Mouse (Mus musculus) adrenal gland, adult 10 weeks (tissue): ENCODE results near the gene Olfr1222. TPM values are rescaled to one million over a fixed set of nuclear protein-coding genes. Genes with fewer than 3 reads are reported as not detected.

Experiments used
- polyA plus RNA-seq: library from polyadenylated mRNA; stranded (reverse); fragments of 350-450 nt; fragmentation: Illumina TruSeq; extraction: RNeasy Lipid Tissue Mini Kit (QIAGEN cat#74804); gene quantifications from one replicate; pipeline ENCODE4 v1.2.3, GENCODE M21; 2014; ENCODE audit warnings: low read depth, low replicate concordance

Olfr1222 gene
- not detected for polyA plus RNA-seq

DNA sequence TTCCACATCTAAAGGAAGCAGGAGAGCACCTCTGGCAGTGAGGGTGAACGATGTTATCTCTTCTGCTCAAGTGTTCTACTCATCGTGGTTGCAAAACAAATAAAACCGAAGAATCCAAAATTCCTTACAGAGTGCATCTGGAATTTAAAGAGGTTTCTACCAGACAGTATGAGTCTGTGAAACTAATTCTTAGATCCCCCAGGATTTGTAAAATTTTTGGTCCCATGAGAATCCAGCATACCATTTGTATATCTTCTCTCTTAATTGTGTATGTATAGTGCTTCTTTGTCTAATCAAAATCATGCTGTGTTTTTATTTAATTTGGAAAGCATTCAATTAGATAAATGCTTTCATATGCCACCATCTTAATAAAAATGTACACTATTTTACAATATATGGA, at the start of gene Olfr1222:
TSS of gene Olfr1222 (minus strand) at position 101 of the 400 bp plus-strand sequence.

DNA sequence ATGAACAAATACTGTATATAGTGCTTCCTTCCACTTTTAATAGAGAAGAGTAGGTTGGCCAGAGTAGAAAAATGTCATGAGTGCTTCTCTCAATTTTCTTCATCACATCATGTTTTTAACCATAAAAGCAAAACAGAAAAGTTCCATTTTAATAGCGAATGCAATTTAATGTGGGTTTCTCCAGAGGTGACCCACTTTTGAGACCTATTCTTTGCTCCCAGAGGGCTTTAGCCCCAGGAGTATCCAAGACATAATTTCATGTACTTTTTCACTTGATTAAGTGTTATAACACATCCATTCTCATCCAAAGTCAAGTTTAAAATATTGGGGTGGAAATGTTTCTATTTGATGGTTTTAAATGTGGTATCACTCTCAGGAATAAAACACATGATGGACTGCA, 41.7 kb upstream of the Olfr1222 start, which contains the start of gene Olfr1225:
TSS of gene Olfr1225 (minus strand) at position 101 of the 400 bp plus-strand sequence.

DNA sequence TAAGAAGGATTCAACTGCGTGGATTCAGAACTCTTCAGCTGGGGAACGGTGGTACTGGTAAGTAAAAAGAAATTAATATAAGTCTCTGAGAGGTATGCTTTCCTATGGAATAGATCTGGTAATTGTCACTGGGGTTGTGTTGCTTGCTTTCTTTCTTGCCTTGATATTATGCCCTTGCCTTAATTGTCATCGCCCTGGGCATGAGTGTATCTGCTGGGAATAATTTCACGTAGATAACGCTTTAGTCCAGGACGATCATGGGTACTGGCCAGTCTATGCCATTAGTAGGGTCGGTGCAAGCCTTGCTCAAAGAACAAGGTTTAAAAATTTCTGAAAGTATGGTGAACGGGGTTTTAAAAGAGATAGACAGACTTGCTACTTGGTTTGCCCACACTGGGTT, 31.1 kb upstream of the Olfr1222 start, which contains the start of gene Olfr1224-ps1:
TSS of gene Olfr1224-ps1 (minus strand) at position 101 of the 400 bp plus-strand sequence.

DNA sequence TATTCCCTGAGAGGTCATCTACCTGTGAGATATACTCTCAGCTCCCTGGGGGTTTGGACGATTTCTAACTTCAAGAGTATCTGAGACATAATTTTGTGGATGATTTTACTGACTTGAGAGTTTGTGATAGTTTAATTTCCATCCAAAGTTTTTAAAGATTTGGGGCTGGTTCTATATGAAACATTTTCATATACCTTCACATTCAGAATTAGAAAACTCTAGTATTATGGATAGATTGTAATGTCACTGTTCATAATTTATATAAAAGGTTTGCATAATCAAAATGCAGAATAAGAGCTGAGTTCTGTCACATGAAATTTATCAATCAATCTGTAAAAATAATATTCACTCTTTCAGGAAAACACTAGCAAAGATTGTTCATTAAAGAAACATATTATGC, 18.6 kb upstream of the Olfr1222 start, which contains the start of gene Olfr1223:
TSS of gene Olfr1223 (minus strand) at position 101 of the 400 bp plus-strand sequence.

DNA sequence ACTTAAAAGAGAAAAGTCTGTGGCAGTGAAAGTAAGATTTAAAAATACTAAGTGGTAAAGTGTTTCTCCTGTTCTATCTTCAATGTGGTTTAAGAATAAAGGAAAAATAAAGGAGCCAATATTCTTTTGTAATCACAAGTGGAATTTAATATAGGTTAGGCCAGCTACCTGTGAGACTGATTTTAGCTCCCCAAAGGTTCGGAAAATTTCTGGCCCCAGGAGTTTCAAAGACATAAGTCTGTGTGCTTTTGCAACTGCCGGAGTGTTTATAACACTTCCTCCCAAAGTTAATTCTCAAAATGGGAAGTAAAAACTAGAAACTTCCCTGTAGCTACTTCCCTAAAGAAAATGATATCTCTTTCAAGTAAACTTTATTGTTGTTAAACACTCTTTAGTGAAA, 15.7 kb downstream of the Olfr1222 start, which contains the start of gene Olfr1221:
TSS of gene Olfr1221 (minus strand) at position 101 of the 400 bp plus-strand sequence.

GRCm38 (mm10) chr2:89106735-89107134, 26.1 kb downstream of the Olfr1222 start, which contains the start of gene Olfr1220:
Gene Olfr1220, minus strand, starts transcription at chr2:89106835.

DNA sequence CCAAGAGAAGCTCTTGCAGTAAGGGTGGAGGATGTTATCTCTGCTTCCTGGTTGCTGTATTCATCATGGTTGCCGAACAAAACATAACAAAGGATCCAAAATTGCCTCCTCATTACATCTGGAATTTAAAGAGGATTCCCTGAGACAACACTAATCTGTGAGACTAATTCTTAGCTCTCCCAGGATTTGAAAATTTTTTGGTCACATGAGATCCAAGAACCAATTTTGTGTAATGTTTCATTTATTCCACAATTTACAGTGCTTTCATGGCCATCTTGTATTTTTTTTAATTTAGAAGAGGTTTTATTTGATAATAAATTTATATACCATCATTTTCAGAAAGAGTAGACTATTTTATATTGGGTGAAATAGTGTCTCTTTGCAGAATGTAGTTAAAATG, 49.4 kb downstream of the Olfr1222 start, which contains the start of gene Olfr1219:
TSS of gene Olfr1219 (minus strand) at position 101 of the 400 bp plus-strand sequence.

Other genes with a start within 250 kb of the Olfr1222 start
- not detected for gene Olfr1208, start 230.7 kb downstream of the Olfr1222 start, polyA plus RNA-seq
- not detected for gene Olfr1209, start 217.9 kb downstream of the Olfr1222 start, polyA plus RNA-seq
- gene Olfr1211, start 194.9 kb downstream of the Olfr1222 start, polyA plus RNA-seq: not detected
- gene Olfr1212, start 179.1 kb downstream of the Olfr1222 start, polyA plus RNA-seq: not detected
- gene Gm13762, start 152.8 kb downstream of the Olfr1222 start, polyA plus RNA-seq: not detected
- gene Olfr1214, start 140.4 kb downstream of the Olfr1222 start, polyA plus RNA-seq: not detected
- gene Olfr1215, start 126.1 kb downstream of the Olfr1222 start, polyA plus RNA-seq: not detected
- not detected for gene Olfr1216, start 114.7 kb downstream of the Olfr1222 start, polyA plus RNA-seq
- not detected for gene Olfr1217, start 101.0 kb downstream of the Olfr1222 start, polyA plus RNA-seq
- gene Olfr1218, start 71.9 kb downstream of the Olfr1222 start, polyA plus RNA-seq: not detected
- gene Olfr1219, start 49.5 kb downstream of the Olfr1222 start, polyA plus RNA-seq: not detected
- gene Olfr1220, start 26.2 kb downstream of the Olfr1222 start, polyA plus RNA-seq: not detected
- gene Olfr1221, start 15.8 kb downstream of the Olfr1222 start, polyA plus RNA-seq: not detected
- not detected for gene Olfr1223, start 18.5 kb upstream of the Olfr1222 start, polyA plus RNA-seq
- not detected for gene Olfr1224-ps1, start 31.0 kb upstream of the Olfr1222 start, polyA plus RNA-seq
- not detected for gene Olfr1225, start 41.6 kb upstream of the Olfr1222 start, polyA plus RNA-seq
- not detected for gene Olfr1226, start 67.0 kb upstream of the Olfr1222 start, polyA plus RNA-seq
- gene Olfr1228, start 121.0 kb upstream of the Olfr1222 start, polyA plus RNA-seq: not detected
- not detected for gene Olfr1229, start 155.0 kb upstream of the Olfr1222 start, polyA plus RNA-seq
- gene Olfr1230, start 164.2 kb upstream of the Olfr1222 start, polyA plus RNA-seq: not detected
- not detected for gene Olfr1231, start 174.0 kb upstream of the Olfr1222 start, polyA plus RNA-seq
- gene Olfr1232, start 196.6 kb upstream of the Olfr1222 start, polyA plus RNA-seq: not detected
- not detected for gene Olfr1233, start 209.3 kb upstream of the Olfr1222 start, polyA plus RNA-seq
- not detected for gene Olfr1234, start 231.8 kb upstream of the Olfr1222 start, polyA plus RNA-seq